Mouse (Mus musculus): ENCODE results near the gene Slc7a5.

Gene Slc7a5

DNA sequence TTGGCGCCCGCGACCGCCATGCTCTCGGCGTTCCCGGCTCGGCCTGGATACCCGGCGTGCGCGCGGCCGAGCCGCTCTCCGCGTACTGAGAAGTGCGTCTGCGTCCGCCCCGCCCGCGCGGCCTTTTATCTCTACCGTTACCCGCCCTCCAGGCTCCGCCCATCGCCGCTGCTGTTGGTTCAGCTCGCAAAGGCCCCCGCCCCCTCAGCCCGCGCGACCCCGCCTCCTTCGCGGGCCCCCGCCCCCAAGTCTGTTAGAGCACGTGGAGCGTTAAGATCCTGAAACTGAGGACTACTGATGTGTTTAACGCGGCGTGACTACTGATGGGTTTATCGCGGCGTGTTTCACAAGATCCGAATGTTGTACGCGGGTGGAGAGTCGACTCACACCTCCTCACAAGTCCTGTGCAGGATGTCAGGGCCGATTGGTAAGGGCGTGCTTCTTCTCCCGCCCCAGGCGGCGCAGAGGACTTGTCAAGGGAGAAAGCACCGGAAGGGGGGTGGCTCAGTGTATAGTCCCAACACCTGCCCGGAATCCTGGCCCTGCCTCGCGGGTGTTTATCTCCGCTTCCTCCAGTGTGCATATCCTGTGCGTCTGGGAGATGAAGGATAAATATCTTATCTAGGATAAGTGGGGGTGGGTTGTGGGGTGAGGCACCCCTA is at the start of gene Slc7a5:
Slc7a5 (minus strand) TSS at position 108 of the 662 bp plus-strand sequence.
- peak; percentile 89 for DNase-seq (ENCODE audit: low read depth, low spot score)

GRCm38 (mm10) chr8:121955825-121956500 is 48.5 kb upstream of the Slc7a5 start:
- DNase-seq (ENCODE audit: low read depth, low spot score) = no peak

- no peak for DNase-seq (ENCODE audit: low read depth, low spot score)
Observed at GRCm38 (mm10) chr8:121954981-121955555, 47.6 kb upstream of the Slc7a5 start.

- DNase-seq (ENCODE audit: low read depth, low spot score) = no peak
Observed at GRCm38 (mm10) chr8:121953821-121954545, 46.5 kb upstream of the Slc7a5 start.

- no peak for DNase-seq (ENCODE audit: low read depth, low spot score)
Observed at GRCm38 (mm10) chr8:121952800-121953199, 45.3 kb upstream of the Slc7a5 start.

DNA sequence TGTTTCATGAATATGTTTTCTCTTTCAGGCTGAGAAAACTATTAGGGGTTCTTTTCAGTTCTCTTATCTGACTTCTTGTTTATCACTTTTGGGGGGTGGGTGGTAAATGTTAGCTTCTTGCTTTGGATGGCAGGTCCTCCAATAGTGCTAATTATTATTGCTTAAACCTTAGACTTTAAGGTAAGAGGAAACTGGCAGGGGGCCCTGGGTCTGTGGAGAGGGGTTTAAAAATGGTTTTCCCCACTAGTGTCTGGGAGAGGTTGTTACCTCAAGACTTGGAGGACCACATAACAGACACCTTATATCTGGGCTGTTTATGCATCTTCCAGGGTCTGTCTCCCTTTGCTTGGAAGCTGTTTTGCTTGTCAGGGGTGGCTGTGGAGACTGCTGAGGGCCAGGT is 44.6 kb upstream of the Slc7a5 start:
- no peak for DNase-seq (ENCODE audit: low read depth, low spot score)

- DNase-seq (ENCODE audit: low read depth, low spot score) = no peak
Observed at GRCm38 (mm10) chr8:121951656-121952009, 44.1 kb upstream of the Slc7a5 start.

DNA sequence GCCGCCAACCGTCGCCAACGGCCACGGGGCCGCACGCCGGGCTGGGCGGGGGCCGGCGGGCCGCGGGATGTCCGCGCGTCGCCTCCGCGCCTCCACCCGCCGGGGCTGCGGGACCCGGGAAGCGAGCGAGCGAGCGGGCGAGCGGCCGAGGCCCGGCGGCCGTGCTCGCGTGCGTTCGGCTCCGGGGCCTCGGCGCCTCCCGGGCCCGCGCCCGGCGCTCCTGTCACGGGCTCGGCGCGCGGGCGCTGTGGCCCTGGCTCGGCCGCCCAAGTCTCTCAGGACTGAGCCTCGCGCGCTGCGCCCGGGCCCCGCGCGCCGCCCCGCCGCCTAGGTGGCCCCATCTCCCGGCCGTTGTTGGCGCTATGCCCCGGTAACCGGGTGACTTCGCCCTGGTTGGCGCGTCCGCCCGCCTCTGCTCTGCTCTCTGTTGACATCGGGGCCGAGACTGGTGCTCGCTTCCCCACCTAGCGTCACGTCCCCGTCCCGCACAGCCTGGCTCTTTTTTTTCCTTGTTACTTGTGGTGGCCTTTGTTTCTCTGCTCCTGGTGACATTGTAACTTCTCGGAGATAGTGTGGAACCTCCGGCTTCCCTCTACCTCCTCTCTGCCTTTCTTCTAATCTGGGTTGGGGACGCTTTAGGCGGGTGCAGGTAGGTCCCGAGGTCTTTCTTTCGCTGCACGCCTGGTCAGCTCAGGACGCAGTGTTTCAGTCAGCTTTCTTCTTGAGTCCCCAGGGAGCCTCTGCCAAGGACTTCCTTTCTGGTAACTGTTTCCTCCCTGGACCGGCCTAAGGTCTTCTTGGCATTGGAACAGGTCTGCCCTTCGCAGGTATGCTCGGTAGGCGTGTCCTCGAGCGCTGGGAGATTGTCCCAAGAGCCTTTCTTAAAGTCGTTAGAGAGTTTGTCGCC is 43.5 kb upstream of the Slc7a5 start:
- no peak for DNase-seq (ENCODE audit: low read depth, low spot score)

- peak; percentile 98 for DNase-seq (ENCODE audit: low read depth, low spot score)
Observed at GRCm38 (mm10) chr8:121949941-121950748, 42.7 kb upstream of the Slc7a5 start.

GRCm38 (mm10) chr8:121949222-121949800 is 41.8 kb upstream of the Slc7a5 start, which contains the start of gene Banp:
Gene Banp (plus strand): TSS chr8:121949750.
- no peak for DNase-seq (ENCODE audit: low read depth, low spot score)

DNA sequence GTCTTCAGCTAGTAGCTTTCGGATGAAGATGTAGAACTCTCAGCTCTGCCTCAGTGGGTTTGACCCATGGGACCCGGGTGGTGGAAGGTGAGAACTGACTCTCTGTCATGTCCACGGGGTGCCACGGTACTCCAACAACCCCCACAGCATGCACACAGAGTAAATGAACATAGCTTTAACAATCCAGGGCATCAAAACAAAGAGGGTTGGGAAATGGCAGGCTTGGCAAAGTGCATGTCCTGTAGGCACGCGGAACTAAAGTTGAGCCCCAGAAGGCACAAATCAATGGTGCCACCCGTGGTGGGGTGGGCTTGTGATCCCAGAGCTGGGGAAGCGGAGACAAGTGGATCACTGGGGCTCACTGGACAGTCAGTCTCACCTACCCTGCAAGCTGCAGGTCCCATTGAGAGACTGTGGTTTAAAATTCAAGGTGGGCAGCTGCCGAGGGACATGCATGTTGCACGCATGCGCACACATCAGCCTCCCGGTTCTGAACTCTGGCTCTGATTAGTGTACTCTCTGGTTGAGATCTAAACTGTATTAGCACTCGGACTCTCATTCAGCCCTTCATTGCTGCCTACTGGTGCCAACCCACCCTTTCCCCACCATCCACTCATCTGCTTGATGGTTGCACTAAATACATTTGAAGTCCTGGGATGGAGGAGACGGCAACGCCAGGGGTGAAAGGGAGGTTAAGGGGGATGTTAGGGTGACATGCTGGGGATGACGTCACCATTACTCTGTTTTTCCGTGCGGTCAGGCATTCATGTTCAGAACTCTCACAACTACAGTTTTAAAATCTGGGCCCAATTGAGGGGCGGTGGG is 41.0 kb upstream of the Slc7a5 start:
- DNase-seq (ENCODE audit: low read depth, low spot score) = no peak

- DNase-seq (ENCODE audit: low read depth, low spot score) = peak; percentile 73
Observed at GRCm38 (mm10) chr8:121947753-121948141, 40.3 kb upstream of the Slc7a5 start.

DNA sequence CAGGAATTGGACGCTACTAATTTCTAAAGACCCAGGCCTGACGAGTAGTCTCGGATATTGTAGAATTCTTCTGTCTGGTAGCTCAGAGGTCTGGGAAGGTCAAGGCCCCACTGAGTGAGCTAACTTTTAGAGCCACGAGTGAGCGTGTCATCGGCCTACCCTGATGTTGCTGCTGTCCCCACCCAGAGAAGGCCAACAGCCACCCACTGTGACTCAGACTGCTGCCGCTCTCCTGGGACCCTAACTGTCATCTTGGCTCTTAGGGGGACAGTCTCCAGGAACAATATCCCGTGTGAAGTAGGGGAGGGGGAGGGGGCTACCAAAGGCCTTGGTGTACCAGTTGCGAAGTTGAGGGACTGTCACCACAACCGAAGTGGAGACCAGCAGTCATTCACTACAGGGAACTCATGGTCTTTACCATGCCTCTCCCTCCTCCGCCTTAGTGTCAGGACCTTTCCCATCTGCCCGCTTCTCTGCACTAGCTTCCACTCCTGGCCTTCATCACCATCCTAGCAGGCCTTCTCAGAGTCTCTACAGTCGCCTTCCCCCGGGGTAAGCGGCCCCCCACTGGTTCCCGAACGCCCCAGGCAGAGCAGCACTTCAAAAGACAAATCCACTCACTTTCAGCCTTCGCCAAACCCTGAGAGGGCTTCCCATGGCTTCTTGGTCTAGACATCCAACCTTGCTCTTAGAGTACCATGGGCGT is 39.7 kb upstream of the Slc7a5 start:
- DNase-seq (ENCODE audit: low read depth, low spot score) = no peak

GRCm38 (mm10) chr8:121946351-121946750 is 38.9 kb upstream of the Slc7a5 start:
- DNase-seq (ENCODE audit: low read depth, low spot score) = no peak

DNA sequence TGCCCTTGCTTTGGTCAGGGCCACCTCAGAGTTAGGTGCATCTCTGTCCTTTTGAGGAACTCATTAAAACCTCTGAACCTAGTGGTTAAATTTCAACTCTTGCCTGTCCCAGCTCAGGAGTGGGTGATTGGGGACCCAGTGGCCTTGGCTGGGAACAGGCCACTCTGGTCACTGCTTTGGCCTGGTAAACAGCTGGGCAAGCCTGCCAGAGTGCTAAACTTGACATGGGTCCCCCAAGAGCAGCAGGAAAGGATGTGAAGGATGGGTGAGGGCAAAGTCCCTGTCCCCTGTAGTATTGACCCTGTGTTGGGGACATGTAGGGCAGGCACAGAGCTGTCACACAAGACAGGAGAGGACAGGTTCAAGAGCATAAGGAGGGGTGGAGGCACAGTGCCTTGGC is 37.3 kb upstream of the Slc7a5 start, which contains the start of gene Car5a:
Car5a (minus strand) TSS at position 74 of the 400 bp plus-strand sequence.
- DNase-seq (ENCODE audit: low read depth, low spot score) = no peak

DNA sequence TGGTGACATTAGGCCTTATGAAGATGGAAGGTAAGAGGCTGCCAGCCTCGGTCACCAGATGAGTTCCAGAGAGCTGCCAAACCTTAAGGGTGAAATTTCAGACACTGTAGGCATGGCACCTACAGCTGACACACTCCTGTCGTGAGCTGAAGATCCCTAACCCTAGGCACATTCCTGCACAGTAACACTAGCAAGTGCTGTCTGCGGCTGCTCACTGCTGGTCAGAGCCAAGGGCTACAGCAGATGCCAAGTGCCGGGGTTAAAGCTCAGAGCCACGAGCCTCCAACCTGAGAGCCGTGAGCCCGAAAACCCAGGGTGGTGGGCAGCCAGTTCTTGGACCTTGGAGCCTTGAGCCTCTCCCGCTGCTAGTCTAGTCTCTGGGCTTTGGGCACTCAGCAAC is 36.2 kb upstream of the Slc7a5 start:
- no peak for DNase-seq (ENCODE audit: low read depth, low spot score)

DNA sequence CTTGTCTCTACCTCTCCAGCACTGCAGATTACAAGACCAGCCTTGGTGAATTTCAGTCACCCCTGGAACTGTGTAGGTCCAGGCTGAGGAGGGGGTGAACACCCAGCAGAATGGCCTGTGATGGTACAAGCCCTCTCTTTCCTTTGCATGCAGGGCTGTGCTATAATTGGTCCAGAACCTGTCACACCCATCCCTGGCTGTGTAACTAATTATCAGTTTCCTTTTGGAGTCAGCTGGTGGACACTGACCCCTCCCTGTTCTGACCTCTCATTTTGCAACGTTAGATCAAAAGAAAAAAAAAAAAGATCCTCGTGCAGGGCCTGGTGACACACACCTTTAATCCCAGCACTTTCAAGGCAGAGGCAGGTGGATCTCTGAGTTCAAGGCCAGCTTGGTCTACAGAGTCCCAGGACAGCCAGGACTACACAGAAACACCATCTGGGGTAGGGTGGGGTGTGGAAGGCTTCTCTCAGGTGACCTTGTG is 35.6 kb upstream of the Slc7a5 start:
- DNase-seq (ENCODE audit: low read depth, low spot score) = no peak

DNA sequence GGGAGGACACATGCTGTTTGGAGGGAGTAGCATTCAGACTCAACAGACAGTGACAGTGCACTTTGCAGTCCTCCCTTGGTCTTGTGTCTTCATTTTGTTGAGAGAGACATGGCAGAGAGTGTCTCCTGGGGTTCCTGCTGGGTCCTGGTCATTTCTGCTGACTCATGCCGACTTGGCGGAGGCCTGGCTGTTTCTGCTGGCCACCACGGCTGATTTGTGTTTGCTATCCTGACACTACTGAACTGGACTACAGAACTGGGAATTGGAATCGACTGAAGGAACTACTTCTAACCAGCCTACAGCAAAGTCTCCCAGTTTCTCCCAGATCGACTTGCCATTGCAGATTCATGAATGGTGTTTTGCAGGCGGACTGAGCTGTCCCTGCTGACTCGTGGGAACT is 31.2 kb upstream of the Slc7a5 start:
- DNase-seq (ENCODE audit: low read depth, low spot score) = no peak
